Mouse (Mus musculus): ENCODE measurements around the gene Olfr1440.

Olfr1440 gene

DNA sequence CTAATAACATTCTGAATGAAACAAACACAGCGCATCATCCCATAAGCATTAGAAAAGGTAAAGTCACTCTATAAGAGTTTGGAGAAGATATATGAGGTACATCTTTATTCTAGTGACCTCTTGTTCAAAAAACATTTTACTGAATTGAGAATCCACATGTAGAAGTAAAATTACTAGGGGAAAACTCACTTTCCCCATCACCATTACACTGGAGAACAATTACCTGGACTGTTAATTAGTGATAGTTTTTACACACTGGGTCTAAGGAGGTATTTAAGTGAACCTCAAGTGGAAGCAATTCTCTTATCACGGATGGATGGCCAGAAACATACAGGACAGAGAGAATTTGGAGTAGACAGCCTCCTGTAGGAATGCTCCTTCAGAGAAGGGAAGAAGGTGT lies at the start of gene Olfr1440:
Gene Olfr1440 (plus strand): TSS at position 301 of the 400 bp plus-strand sequence.
- no peak for DNase-seq (ENCODE audit: low read depth)

- DNase-seq (ENCODE audit: low read depth) = no peak
Observed at GRCm38 (mm10) chr19:12373004-12373403, 14.1 kb upstream of the Olfr1440 start.

DNA sequence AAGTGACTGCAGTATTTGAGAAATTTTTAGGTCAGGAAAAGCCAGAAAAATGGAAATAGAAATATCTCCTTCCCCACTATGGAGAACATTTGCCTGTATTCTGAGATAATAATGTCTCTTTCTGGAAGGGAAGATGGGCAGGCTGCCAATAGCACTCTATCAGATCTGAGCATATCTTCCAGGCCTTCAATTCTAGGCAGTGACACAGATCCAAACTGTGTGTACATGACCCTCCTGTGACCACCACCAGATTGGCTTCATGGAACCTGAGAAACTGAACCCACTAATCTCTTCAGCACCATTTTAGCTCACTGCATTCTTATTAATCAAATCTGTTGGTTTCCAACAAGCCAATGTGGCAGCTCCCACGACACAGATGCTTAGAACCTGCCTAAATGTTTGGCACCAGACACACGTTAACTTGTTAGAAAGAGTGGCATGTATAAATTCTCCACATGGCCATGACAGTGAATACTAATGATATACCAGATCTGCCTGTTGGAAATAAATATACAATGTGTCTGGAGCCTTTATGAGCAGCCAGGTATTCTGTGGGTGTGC lies 12.5 kb upstream of the Olfr1440 start:
- no peak for DNase-seq (ENCODE audit: low read depth)

- DNase-seq (ENCODE audit: low read depth) = no peak
Observed at GRCm38 (mm10) chr19:12413737-12414136, 26.7 kb downstream of the Olfr1440 start.

DNA sequence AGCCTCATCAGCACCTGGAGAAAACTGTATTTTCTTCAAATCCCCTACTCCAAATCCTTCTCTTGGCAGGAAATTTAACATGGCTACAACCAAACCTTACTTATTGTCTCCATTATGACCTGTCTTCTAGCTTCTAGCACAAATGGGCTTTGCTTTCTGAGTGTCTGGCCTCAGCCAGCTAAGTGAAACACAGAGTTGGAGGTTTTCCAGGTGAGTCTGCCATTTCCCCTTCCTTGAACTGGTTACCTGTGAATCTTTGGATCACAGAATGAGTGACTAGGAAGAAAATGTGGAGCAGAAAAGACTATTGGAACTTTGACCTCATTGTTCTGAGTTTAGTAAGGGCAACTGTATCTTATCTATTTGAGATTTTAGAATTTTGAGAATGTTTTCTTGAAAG lies 30.3 kb downstream of the Olfr1440 start, which contains the start of gene Olfr1441:
Gene Olfr1441 (plus strand): TSS at position 73 of the 400 bp plus-strand sequence.
- DNase-seq (ENCODE audit: low read depth) = no peak

DNA sequence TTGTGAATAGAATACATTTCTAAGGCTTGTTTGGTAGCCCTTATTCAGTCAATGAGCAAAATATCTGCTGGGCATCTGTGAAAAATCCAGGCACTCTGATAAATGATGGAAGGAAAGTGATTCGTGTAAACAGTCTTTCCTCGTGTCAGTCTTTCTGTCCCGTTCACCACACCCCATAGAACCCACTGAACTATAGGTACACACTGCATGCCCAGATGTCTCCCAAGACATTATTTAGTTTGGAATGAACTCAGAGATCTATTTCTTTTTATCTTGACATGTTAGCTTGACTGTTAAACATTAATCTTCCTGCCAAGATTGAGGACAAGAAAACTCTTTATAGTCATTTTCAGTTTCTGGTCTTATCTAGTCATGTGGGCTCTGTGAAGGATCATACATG lies 31.2 kb downstream of the Olfr1440 start:
- no peak for DNase-seq (ENCODE audit: low read depth)

- no peak for DNase-seq (ENCODE audit: low read depth)
Observed at GRCm38 (mm10) chr19:12420555-12420954, 33.5 kb downstream of the Olfr1440 start.

- DNase-seq (ENCODE audit: low read depth) = no peak
Observed at GRCm38 (mm10) chr19:12421680-12422079, 34.6 kb downstream of the Olfr1440 start.

GRCm38 (mm10) chr19:12427101-12427500 lies 40.0 kb downstream of the Olfr1440 start:
- DNase-seq (ENCODE audit: low read depth) = no peak

DNA sequence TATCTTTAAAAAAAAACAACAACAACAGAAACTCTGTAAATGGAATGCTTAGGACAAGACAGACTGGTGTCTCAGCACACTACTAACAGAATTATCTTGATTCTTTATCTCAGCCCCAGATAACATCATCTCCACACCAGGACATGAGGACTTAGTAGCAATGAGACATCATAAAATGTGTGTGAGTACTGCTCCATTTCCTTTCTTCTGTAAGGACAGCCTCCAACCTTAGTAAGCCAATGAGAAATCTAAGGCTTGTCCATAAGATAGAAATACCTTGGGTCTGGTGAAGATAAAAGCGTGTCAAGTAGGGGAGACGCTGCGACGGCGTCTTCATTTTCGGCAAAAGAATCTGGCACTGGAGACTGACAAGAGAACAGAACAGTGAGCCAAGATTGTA lies 40.5 kb downstream of the Olfr1440 start, which contains the start of gene Pfpl:
Gene Pfpl (plus strand): TSS at position 301 of the 400 bp plus-strand sequence.
- DNase-seq (ENCODE audit: low read depth) = no peak

- DNase-seq (ENCODE audit: low read depth) = peak; percentile 38
Observed at GRCm38 (mm10) chr19:12433033-12433432, 46.0 kb downstream of the Olfr1440 start.

GRCm38 (mm10) chr19:12435011-12435416 lies 47.9 kb downstream of the Olfr1440 start:
- no peak for DNase-seq (ENCODE audit: low read depth)

- DNase-seq (ENCODE audit: low read depth) = no peak
Observed at GRCm38 (mm10) chr19:12435750-12436524, 48.9 kb downstream of the Olfr1440 start.

- DNase-seq (ENCODE audit: low read depth) = no peak
Observed at GRCm38 (mm10) chr19:12439581-12439980, 52.5 kb downstream of the Olfr1440 start.

DNA sequence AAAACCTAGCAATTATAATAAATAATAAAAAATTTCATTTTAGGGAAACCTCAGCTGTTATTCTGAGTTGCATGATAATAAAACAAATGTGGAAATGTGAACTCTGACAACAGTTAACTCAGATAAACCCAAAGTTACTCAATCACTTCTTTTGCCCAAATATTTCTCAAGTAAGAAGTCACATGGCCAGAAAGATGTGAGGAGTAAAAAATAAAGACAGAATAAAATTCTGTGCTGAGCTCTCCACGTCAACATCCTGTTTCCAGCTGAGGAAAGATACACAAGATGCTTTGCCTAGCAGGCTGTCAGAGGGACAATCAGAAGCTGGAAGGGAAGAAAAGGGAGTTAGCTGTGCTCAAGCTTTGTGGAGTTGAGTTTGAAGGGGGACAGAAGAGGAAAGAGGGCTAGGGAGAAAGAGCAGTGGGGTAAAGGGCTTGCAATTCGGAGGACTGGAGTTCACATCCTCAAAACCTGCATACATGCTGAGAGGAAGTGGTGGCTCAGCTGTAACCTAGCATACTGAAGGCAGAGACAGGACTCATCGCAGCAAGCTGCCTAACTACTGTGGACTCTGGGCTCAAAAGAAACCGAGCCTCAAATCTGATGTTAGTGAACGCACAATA lies 53.1 kb downstream of the Olfr1440 start:
- no peak for DNase-seq (ENCODE audit: low read depth)

DNA sequence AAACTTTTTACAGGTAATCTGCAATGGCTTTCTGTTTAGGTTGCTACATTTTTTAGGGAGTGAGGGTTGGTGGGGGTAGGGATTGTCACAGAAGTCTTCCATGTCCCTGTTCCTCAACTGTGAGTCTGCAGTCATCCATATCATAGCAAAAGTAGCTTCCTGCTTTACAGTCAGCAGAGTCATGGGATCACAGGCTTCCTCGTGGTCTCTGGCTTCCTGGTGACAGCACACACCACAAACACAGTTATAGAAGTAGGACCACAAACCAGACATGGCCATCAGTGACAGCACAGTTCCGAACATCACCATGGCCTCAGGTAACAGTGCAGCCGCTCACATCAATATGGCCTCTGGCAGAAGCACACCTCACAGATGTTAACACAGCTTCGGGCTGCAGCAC lies 55.5 kb downstream of the Olfr1440 start:
- DNase-seq (ENCODE audit: low read depth) = no peak

GRCm38 (mm10) chr19:12445014-12445413 lies 57.9 kb downstream of the Olfr1440 start:
- no peak for DNase-seq (ENCODE audit: low read depth)

All from fibroblast of lung, adult 2 months (primary cell).